Mouse (Mus musculus) liver, embryonic 14.5 days (tissue): ENCODE measurements at regions not wholly inside any gene's neighbourhood (a gene's known extent, or its start where the extent isn't known, plus 50 kb on each side); places are given as distances from the start of the nearest gene placed in this dataset.

Experiments
- ATAC-seq: fragments of 200-750 bp; cut with Nextera tagmentation; 2 replicates; pipeline ENCODE4 v1.8.0; 2017; ENCODE audit warnings: moderate number of reproducible peaks, mild to moderate bottlenecking, moderate library complexity; ENCODE audit not compliant: insufficient read depth
- DNase-seq, 3 experiments: peaks; one replicate each; pipeline ENCODE4 v3.0.0-alpha.2; 2012 to 2013; ENCODE audit warnings: low read depth in 3 of 3, low spot score in 3 of 3
- H3K27ac ChIP-seq: fragments of 300-500 bp; sonication (generic); 2 replicates; pipeline ENCODE4 v1.5.1; 2014; ENCODE audit warnings: moderate library complexity, mild to moderate bottlenecking, control low read depth, inconsistent platforms
- H3K27me3 ChIP-seq: fragments of 300-500 bp; sonication (generic); 2 replicates; pipeline ENCODE4 v1.6.1; 2014; ENCODE audit warnings: mild to moderate bottlenecking, low read length, moderate library complexity; ENCODE audit not compliant: control insufficient read depth, insufficient read depth
- H3K36me3 ChIP-seq: fragments of 300-500 bp; sonication (generic); replicated peaks from 2 replicates; pipeline ENCODE4 v1.6.1; 2014; ENCODE audit warnings: low read depth; ENCODE audit not compliant: control insufficient read depth, insufficient read depth
- H3K4me1 ChIP-seq, 2 experiments: fragments of 200-500 bp in 1 of 2; fragments of 300-500 bp in 1 of 2; sonication (generic) in 1 of 2; replicated peaks; 2 replicates each; pipeline ENCODE4 v1.6.1; 2012 to 2014; ENCODE audit warnings: antibody characterized with exemption in 1 of 2, inconsistent platforms in 1 of 2, low read length in 1 of 2; ENCODE audit not compliant: control insufficient read depth in 2 of 2, insufficient read depth in 2 of 2
- H3K4me2 ChIP-seq: fragments of 300-500 bp; sonication (generic); 2 replicates; pipeline ENCODE4 v1.6.1; 2014; ENCODE audit warnings: low read depth, mild to moderate bottlenecking, control low read depth, moderate library complexity
- H3K4me3 ChIP-seq, 2 experiments: fragments of 200-500 bp in 1 of 2; fragments of 300-500 bp in 1 of 2; sonication (generic) in 1 of 2; 2 replicates each; pipeline ENCODE4 v1.5.1; 2012 to 2014; ENCODE audit warnings: low read depth in 2 of 2, low read length in 2 of 2, mild to moderate bottlenecking in 2 of 2, control low read depth in 1 of 2, inconsistent platforms in 1 of 2, moderate library complexity in 1 of 2; ENCODE audit not compliant: insufficient read depth in 1 of 2
- H3K9ac ChIP-seq: fragments of 300-500 bp; sonication (generic); replicated peaks from 2 replicates; pipeline ENCODE4 v1.6.1; 2014; ENCODE audit warnings: mild to moderate bottlenecking, control low read depth, moderate library complexity
- H3K9me3 ChIP-seq: fragments of 300-500 bp; sonication (generic); 2 replicates; pipeline ENCODE4 v1.6.1; 2016; ENCODE audit warnings: low read length, mixed read lengths; ENCODE audit not compliant: control insufficient read depth
- CTCF ChIP-seq: IDR thresholded peaks from 2 replicates; pipeline ENCODE4 v1.5.1; 2016; ENCODE audit warnings: antibody characterized with exemption, low read depth, control low read depth
- EP300 ChIP-seq: IDR thresholded peaks from 2 replicates; pipeline ENCODE4 v1.6.1; 2016; ENCODE audit warnings: antibody characterized with exemption, low read depth
- WGBS: fragments of 180-500 bp; shearing (Covaris S2); extraction: QIAGEN DNeasy Blood & Tissue Kit; methylation state at CpG from one replicate; pipeline ENCODE4 v1.1.7; 2014; ENCODE audit not compliant: insufficient replicate concordance; 5-methylcytosine and 5-hydroxymethylcytosine counted together

GRCm38 (mm10) chr4:127534411-127534810 lies 176.4 kb upstream of the Gjb5 start:
- no peak for ATAC-seq
- H3K36me3 ChIP-seq, result no peaks in the 10 kb centered on the region
- no peak overlapping the region for H3K4me3 ChIP-seq
- 78% methylated on average over 3 of the region's 3 CpGs for WGBS
- no peak overlapping the region for H3K9ac ChIP-seq
- DNase-seq, result no peak
- TF ChIP-seq CTCF (no peak), EP300 (no peak)
- H3K9me3 ChIP-seq, result no peaks in the 10 kb centered on the region
- H3K4me2 ChIP-seq, result no peak overlapping the region
- H3K27ac ChIP-seq, result no peak overlapping the region
- H3K4me1 ChIP-seq, result no peaks in the 10 kb centered on the region
- H3K27me3 ChIP-seq, result no peaks in the 10 kb centered on the region

- TF ChIP-seq EP300, result no peak
- no peak for TF ChIP-seq CTCF
- Histone ChIP-seq H3K4me3 (no peak overlapping the region), H3K9me3 (no peaks in the 10 kb centered on the region), H3K36me3 (no peaks in the 10 kb centered on the region), H3K9ac (no peak overlapping the region), H3K27me3 (no peaks in the 10 kb centered on the region), H3K4me2 (no peak overlapping the region), H3K4me1 (no peaks in the 10 kb centered on the region), H3K27ac (no peak overlapping the region)
- ATAC-seq (no peak), DNase-seq (no peak)
- 42% methylated on average over 4 of the region's 4 CpGs for WGBS
Measured at GRCm38 (mm10) chr4:127533726-127534125, 175.7 kb upstream of the Gjb5 start.

- Histone ChIP-seq H3K9ac (no peak overlapping the region), H3K4me2 (no peak overlapping the region), H3K4me3 (no peak overlapping the region), H3K27ac (no peak overlapping the region), H3K27me3 (no peaks in the 10 kb centered on the region), H3K9me3 (no peaks in the 10 kb centered on the region), H3K4me1 (no peaks in the 10 kb centered on the region), H3K36me3 (no peaks in the 10 kb centered on the region)
- ATAC-seq (no peak), DNase-seq (no peak)
- TF ChIP-seq EP300, result no peak
- TF ChIP-seq CTCF, result no peak
- 65% methylated on average over 11 of the region's 11 CpGs for WGBS
Measured at GRCm38 (mm10) chr4:127530779-127531178, 172.8 kb upstream of the Gjb5 start.

GRCm38 (mm10) chr4:127522151-127522550 lies 164.2 kb upstream of the Gjb5 start:
- H3K27me3 ChIP-seq, result no peaks in the 10 kb centered on the region
- 67% methylated on average over 2 of the region's 2 CpGs for WGBS
- ATAC-seq, result no peak
- H3K4me2 ChIP-seq, result no peak overlapping the region
- no peaks in the 10 kb centered on the region for H3K36me3 ChIP-seq
- TF ChIP-seq EP300 (no peak), CTCF (no peak)
- no peaks in the 10 kb centered on the region for H3K4me1 ChIP-seq
- H3K27ac ChIP-seq, result no peak overlapping the region
- no peak overlapping the region for H3K9ac ChIP-seq
- no peak for DNase-seq
- no peak overlapping the region for H3K4me3 ChIP-seq
- H3K9me3 ChIP-seq, result no peaks in the 10 kb centered on the region

GRCm38 (mm10) chr4:127517978-127518377 lies 160.0 kb upstream of the Gjb5 start:
- Histone ChIP-seq H3K27me3 (no peaks in the 10 kb centered on the region), H3K9me3 (no peaks in the 10 kb centered on the region), H3K4me3 (no peak overlapping the region), H3K4me1 (no peaks in the 10 kb centered on the region), H3K9ac (no peak overlapping the region), H3K36me3 (no peaks in the 10 kb centered on the region), H3K4me2 (no peak overlapping the region), H3K27ac (no peak overlapping the region)
- TF ChIP-seq CTCF (peak; percentile 51), EP300 (no peak)
- ATAC-seq (no peak), DNase-seq (no peak)
- 25% methylated on average over 1 of the region's 1 CpGs for WGBS
